Mouse (Mus musculus) 416B (cell line): ENCODE results near the gene Sbk1.
"Not testable (repeated sequence)": the region's sequence is repeated elsewhere in the genome, so short reads cannot be mapped to it uniquely, and the experiment has no call there.

Experiments
- DNase-seq: peaks from one replicate; pipeline ENCODE4 v3.0.0; 2011; ENCODE audit warnings: low read depth

The Sbk1 gene

DNA sequence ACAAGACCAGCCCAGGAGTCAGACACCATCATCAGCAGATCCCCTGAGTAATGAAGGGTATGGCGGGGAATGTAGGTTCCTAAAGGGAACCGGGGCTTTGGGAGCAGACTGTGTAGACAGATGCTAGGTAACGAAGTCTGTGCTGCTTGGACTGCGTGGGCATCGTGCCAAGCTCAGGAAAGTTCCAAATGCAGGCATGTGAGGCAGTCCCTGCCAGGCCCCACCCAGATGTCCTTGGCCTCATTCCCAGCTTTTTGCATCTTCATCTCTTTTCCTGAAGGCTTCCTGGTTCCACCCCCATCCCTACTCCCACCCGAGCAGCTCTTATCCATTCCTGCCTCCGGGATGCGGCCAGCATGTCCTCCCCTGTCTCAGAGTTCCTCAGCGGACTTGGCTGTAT is 6.5 kb upstream of the Sbk1 start:
- DNase-seq, result no peak

GRCm38 (mm10) chr7:126266372-126266870 is 6.0 kb upstream of the Sbk1 start:
- DNase-seq, result no peak

- DNase-seq, result no peak
Observed at GRCm38 (mm10) chr7:126267606-126268005, 4.8 kb upstream of the Sbk1 start.

GRCm38 (mm10) chr7:126272770-126273311 is 422 bp downstream of the Sbk1 start:
- peak; percentile 17 for DNase-seq

DNA sequence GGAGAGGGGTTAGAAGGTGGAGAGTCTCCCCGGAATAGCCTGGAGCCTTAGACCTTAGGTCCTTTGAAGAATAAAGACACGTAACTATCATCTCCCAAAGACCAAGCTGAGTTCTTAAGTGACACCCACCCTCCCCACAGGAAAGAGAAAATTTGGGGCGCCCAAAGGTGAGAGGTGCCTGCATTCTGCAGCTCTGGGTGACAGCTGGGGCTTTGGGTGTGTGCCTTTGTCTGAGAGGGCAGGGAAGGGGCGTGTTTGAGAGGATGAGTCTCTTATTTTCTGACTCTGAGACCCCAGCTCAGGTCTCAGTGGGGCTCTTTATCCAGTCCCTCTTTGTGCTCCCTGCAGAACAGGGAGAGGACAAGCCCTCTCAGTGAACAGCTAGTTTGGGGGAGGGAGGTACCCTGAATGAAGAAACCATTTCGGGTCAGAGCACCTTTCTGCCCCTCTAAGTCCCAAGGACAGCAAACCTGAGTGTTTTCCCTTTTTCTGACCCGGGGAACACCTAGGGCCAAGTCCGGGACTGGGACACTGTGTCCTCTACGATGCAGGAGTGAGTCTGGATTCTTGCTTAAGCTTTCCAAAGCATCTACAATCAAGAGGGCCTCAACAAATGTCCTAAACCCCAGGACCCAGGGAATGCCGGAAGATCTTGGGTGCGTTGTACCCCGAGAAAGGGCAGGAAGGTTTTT is 1.1 kb downstream of the Sbk1 start:
- DNase-seq, result no peak

GRCm38 (mm10) chr7:126274137-126274536 is 1.7 kb downstream of the Sbk1 start:
- no peak for DNase-seq

GRCm38 (mm10) chr7:126274626-126275025 is 2.2 kb downstream of the Sbk1 start:
- DNase-seq, result no peak

GRCm38 (mm10) chr7:126275711-126276110 is 3.3 kb downstream of the Sbk1 start:
- DNase-seq, result no peak

DNA sequence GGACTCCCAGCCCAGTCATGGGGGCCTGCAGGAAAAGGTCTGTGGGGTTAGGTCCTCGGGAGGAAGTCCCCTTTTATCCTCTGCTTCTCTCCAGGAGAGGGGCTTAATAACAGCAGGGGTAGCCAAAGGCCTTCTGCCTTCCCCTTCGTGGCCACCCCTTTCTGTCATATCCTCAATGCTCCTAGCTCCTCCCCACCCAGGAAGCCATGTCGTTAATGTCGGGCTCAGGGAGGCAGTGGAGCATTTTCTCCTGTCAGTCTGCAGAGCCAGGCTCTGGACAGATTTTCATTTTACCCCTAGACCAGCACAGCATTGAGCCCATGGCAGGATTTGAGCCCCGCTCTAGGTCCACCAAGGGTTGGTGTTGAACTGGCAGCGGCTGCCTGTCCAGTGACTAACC is 3.9 kb downstream of the Sbk1 start:
- no peak for DNase-seq

DNA sequence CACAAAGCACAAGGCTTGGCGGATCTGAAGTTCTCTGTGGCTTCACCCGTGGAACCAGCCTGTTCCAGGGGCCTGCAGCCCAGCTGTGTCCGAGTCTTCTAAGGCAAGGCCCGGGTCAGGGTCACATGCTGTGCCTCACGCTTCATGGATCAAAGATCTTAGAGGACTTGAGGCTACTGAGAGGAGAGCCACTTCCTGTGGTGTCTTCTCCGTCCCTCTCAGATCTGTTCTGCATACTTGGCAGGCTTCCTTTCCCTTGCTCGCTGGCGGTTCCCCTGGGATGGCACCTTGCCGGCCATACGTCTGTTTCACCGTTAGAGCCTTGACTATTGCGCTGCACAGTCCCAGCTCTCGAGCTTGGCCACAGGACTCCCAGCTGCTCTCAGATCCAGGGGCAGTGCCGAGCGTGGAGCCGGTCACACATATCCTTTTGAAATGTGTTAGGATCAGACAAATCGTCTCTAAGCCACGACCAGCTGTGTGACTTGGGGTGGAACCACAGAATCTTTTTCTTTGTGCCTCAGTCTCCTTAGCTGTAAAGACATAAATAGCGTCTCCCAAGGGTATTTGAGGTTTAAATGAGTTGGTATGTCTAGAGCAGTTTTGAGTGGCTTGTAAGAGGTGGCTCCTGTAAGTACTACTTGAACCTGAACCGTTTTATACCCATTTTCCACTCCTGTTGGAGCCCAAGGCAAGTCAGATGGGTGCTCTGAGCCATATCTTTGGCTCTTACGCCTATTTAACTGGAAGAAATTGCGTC is 5.3 kb downstream of the Sbk1 start:
- DNase-seq, result no peak

- no peak for DNase-seq
Observed at GRCm38 (mm10) chr7:126278799-126279198, 6.4 kb downstream of the Sbk1 start.

GRCm38 (mm10) chr7:126279774-126280482 is 7.5 kb downstream of the Sbk1 start:
- no peak for DNase-seq

DNA sequence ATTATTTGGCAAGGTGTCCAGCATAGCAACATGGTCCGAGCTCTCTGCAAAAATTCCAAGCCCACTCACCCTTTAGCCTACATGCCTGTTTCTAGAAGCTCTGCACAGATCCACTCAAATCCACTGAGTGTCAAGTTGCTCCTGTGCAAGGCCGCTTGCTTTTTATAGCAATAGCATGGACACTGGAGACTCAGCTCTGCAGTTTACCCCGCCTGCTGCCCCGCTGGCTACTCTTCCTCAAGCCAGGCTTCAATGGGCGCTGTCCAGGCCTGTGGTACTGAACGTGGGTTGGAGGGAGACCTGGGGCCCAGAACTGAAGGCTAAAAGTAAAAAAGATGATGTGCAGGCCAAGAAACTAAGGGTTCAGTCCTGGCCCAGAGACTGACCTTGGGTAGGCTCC is 8.3 kb downstream of the Sbk1 start:
- peak; percentile 25 for DNase-seq

DNA sequence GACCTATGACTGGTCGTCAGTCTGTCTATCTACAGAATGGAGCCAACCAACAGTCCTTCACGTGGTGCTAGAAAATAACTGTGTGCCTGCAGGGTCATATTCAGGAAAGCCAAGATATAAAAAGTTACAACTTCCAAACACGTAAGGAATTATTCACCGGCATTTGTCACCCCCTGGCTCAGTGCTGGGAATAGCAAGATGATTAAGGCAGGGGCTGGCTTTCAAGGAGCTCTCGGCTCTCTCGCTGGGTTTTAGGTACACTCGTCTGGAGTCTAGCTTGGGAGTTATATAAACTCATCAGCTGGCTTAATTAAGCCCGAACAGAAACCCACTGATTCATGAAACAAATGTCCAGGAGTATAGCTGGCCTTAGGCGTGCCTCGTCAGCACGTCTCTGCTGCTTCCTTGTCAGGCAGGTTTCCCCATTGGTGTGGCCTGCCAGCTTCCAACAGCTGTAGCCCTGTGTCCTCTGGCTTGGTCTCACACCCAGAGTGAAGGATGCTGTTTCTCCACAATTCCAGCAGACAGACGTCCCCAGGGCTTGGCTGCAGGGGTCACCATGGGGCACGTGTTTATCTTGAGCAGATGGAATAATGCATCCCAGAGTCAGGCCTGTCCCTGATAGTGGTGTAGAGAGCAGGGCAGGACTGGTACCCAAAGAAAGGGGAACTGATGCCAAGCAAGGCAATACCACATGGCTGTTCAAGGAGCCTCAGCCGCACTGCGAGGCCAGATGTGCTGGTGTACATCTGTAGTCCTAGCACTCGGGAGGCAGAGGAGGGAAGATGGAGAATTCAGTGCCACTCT is 9.7 kb downstream of the Sbk1 start:
- DNase-seq, result no peak

DNA sequence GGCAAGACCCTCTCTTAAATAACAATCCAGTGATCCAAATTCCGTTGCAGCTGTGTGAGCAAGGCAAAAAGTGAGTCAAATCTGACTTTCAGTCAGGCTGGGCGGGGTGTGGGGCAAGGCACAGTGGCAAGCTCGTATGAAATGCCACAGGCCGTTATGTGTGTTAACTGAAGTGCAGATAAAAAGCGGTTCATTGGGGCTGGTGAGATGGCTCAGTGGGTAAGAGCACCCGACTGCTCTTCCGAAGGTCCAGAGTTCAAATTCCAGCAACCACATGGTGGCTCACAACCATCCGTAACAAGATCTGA is 10.2 kb downstream of the Sbk1 start:
- not testable (repeated sequence) for DNase-seq

DNA sequence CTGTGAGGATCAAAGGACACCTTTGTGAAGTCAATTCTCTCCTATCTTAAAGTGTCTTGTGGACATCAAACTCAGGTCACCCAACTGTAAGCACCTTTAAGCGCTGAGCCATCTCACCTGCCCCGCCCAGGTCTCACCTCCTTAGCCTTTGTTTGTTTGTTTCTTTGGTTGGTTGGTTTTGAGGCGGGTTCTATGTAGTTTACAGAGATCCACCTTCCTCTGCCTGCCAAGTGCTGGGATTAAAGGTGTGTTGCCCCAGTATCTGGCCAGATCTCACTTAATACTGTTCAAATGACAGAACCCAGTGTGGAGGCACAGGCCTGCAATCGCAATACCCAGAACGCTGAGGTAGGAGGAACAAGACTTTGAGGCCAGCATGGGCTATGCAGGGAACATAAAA is 11.6 kb downstream of the Sbk1 start:
- DNase-seq, result no peak

DNA sequence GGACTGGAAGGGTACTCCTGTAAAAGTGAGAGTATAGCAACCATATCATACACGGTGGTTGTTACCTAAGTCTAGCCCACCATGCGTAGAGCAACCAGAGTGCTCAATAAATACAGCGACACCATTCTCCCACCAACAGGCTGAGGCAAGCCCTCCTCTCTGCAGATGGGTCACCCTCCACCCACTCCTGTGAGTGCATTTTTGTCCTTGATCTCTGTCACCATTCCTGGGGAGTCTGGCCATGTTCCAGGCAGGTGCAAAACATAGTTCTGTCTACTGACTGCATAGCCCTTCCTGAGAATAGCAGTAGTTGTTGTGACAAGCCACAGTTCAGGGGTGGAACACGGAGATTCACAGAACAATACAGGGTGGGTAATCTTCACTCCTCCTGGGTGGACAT is 12.0 kb downstream of the Sbk1 start:
- no peak for DNase-seq

DNA sequence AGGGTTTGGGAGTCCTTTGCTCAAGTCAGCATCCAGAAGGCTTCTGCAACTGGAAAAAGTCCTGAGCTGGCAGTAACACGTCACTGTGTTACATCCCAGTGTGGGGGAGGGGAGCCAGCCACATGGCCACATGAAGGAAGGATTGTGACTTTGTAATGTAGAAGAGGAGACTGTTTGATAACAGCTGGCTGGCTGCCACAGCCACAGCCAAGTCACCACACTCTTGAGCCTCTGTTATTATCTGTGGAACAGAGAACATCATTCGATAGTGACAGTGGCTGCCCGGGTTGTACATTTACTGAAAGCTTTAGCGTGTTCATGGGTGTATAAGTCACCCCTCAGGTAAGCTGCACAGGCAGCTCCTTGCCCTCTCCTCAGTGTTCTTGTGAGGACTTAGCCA is 12.4 kb downstream of the Sbk1 start:
- peak; percentile 68 for DNase-seq

DNA sequence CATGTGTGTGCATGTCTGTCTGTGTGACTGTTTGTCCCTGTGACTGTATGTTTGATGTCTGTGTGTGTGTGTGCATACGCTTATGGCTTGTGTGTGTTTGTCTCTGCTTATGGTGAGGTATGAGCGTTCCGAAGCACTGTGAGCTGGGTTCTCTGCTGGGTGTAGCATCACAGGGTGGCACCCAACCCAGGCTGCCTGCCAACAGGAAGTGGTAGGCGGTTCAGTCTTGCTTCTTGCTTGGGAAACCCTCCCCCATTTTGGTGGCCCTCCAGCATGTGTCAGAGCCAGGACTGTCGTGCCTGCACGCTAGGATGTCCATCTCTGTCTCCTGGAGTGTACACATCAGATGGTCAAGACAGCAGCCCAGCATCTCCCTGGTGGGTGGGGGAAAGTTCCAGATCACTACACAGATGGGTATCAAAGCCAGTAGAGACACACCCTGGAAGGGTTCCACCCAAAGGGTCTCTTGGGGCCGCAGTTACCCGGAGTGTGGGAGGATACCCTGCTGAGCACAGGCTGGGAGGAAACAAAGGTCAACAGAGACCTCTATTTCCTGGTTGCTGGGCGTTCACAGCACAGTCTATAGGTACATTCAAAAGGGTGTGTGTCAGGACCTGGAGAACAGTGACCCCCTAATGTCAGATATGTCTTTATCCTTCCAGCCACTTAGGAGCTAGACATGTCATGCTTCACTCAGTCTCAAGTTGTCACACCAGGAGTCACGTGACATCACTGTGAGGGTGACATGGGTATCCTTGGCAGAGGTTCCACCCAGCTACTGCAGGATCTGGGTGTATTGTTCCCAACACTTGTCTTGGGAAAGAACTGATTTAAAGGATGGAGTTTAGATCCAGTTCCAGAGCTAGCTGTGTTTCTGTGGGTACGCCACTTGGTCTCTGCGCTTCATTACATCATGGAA is 13.1 kb downstream of the Sbk1 start:
- peak; percentile 67 for DNase-seq

DNA sequence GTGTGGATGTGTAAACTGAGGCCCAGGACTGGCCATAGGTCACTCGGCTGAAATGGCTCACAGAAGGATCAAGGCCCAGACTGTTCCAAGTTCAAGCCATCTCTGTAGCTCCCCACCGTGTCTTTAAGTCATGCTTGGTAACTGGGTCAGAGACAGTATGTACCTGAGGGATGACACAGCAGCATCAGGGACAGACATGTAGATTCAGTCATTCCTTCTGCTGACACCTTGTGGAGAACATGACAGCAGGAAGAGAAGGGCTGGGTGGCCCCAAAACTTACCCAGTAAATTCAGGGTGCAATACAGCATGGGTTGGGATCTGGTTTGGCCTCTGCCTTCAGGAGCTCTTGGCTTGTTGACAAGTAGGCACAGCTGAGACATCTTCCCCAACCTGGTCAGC is 13.9 kb downstream of the Sbk1 start:
- no peak for DNase-seq
